Mouse (Mus musculus) olfactory bulb, adult 2 months (tissue): Measurements from ENCODE around the gene Cntnap2. TPM values are rescaled to one million over a fixed set of nuclear protein-coding genes. Genes with fewer than 3 reads are reported as not detected.

Source experiments
- H3K27ac ChIP-seq: fragments of 200-500 bp; 2 replicates; pipeline ENCODE4 v1.5.1; 2012; ENCODE audit warnings: low read depth, low read length; ENCODE audit not compliant: insufficient read depth
- H3K4me1 ChIP-seq: fragments of 200-500 bp; 2 replicates; pipeline ENCODE4 v1.6.1; 2012; ENCODE audit warnings: low read length; ENCODE audit not compliant: control insufficient read depth, insufficient read depth
- H3K4me3 ChIP-seq: fragments of 200-500 bp; 2 replicates; pipeline ENCODE4 v1.5.1; 2012; ENCODE audit warnings: mild to moderate bottlenecking, low read depth, low read length, moderate library complexity; ENCODE audit not compliant: insufficient read depth
- CTCF ChIP-seq: fragments of 200-500 bp; IDR thresholded peaks from 2 replicates; pipeline ENCODE4 v1.5.1; 2012; ENCODE audit warnings: low read depth, mild to moderate bottlenecking, low read length, moderate library complexity; ENCODE audit not compliant: insufficient read depth
- POLR2A ChIP-seq: fragments of 200-500 bp; IDR thresholded peaks from 2 replicates; pipeline ENCODE4 v1.6.1; 2012; ENCODE audit warnings: mild to moderate bottlenecking, low read depth, low read length, moderate library complexity; ENCODE audit not compliant: insufficient read depth
- WGBS: fragments of 180-500 bp; shearing (Covaris S2); methylation state at CpG from one replicate; pipeline ENCODE4 v1.1.7; 2018; 5-methylcytosine and 5-hydroxymethylcytosine counted together
- polyA plus RNA-seq: library from polyadenylated mRNA; stranded (reverse); fragments of >200 nt; gene quantifications from 2 replicates; pipeline ENCODE4 v1.2.4, GENCODE M21; 2012; ENCODE audit warnings: low replicate concordance; ENCODE audit not compliant: missing spikeins, insufficient read depth, insufficient read length

Gene Cntnap2
- polyA plus RNA-seq, 1 experiment: not detected

GRCm38 (mm10) chr6:46232889-46233288 lies 1173.7 kb downstream of the Cntnap2 start:
- Histone ChIP-seq H3K4me3 (no peak overlapping the region), H3K4me1 (no peaks in the 10 kb centered on the region), H3K27ac (no peak overlapping the region)
- TF ChIP-seq CTCF (no peak), POLR2A (no peak)
- 62% methylated on average over 1 of the region's 1 CpGs for WGBS

- Histone ChIP-seq H3K4me3 (no peak overlapping the region), H3K27ac (no peak overlapping the region), H3K4me1 (no peaks in the 10 kb centered on the region)
- TF ChIP-seq POLR2A (no peak), CTCF (no peak)
- WGBS: 73% methylated on average over 2 of the region's 2 CpGs
These were observed 1181.2 kb downstream of the Cntnap2 start for GRCm38 (mm10) chr6:46240349-46240748.

GRCm38 (mm10) chr6:46263171-46263570 lies 1204.0 kb downstream of the Cntnap2 start:
- 63% methylated on average over 1 of the region's 1 CpGs for WGBS
- H3K4me3 ChIP-seq: no peak overlapping the region
- H3K4me1 ChIP-seq: no peaks in the 10 kb centered on the region
- no peak overlapping the region for H3K27ac ChIP-seq
- TF ChIP-seq CTCF (no peak), POLR2A (no peak)

- no peak for TF ChIP-seq POLR2A
- no peak for TF ChIP-seq CTCF
- Histone ChIP-seq H3K4me1 (no peaks in the 10 kb centered on the region), H3K27ac (no peak overlapping the region), H3K4me3 (no peak overlapping the region)
- 87% methylated on average over 5 of the region's 5 CpGs for WGBS
These were observed 1287.8 kb downstream of the Cntnap2 start for GRCm38 (mm10) chr6:46346946-46347345.

GRCm38 (mm10) chr6:46361091-46361490 lies 1301.9 kb downstream of the Cntnap2 start:
- Histone ChIP-seq H3K4me1 (no peaks in the 10 kb centered on the region), H3K4me3 (no peak overlapping the region), H3K27ac (no peak overlapping the region)
- TF ChIP-seq CTCF (no peak), POLR2A (no peak)
- WGBS: 89% methylated on average over 2 of the region's 2 CpGs

- no peak overlapping the region for H3K27ac ChIP-seq
These were observed 1303.0 kb downstream of the Cntnap2 start for GRCm38 (mm10) chr6:46362156-46362555.

GRCm38 (mm10) chr6:46398725-46399589 lies 1339.8 kb downstream of the Cntnap2 start:
- WGBS: 77% methylated on average over 2 of the region's 2 CpGs
- H3K27ac ChIP-seq: no peak overlapping the region
- no peaks in the 10 kb centered on the region for H3K4me1 ChIP-seq
- TF ChIP-seq CTCF (no peak), POLR2A (no peak)
- no peak overlapping the region for H3K4me3 ChIP-seq

More at GRCm38 (mm10) chr6:46362156-46362555, 1303.0 kb downstream of the Cntnap2 start:
- WGBS: 93% methylated on average over 1 of the region's 1 CpGs
- TF ChIP-seq CTCF (no peak), POLR2A (no peak)
- no peak overlapping the region for H3K4me3 ChIP-seq
- H3K4me1 ChIP-seq: no peaks in the 10 kb centered on the region

GRCm38 (mm10) chr6:46414154-46414553 lies 1355.0 kb downstream of the Cntnap2 start:
- Histone ChIP-seq H3K4me3 (no peak overlapping the region), H3K27ac (no peak overlapping the region), H3K4me1 (no peaks in the 10 kb centered on the region)
- TF ChIP-seq POLR2A: no peak
- no peak for TF ChIP-seq CTCF

- WGBS: 94% methylated on average over 4 of the region's 4 CpGs
- no peak overlapping the region for H3K4me3 ChIP-seq
These were observed 1355.4 kb downstream of the Cntnap2 start for GRCm38 (mm10) chr6:46414562-46414961.

GRCm38 (mm10) chr6:46419827-46420226 lies 1360.7 kb downstream of the Cntnap2 start:
- Histone ChIP-seq H3K4me1 (no peaks in the 10 kb centered on the region), H3K4me3 (no peak overlapping the region), H3K27ac (no peak overlapping the region)
- TF ChIP-seq POLR2A (no peak), CTCF (no peak)

More at GRCm38 (mm10) chr6:46414562-46414961, 1355.4 kb downstream of the Cntnap2 start:
- Histone ChIP-seq H3K4me1 (no peaks in the 10 kb centered on the region), H3K27ac (no peak overlapping the region)
- TF ChIP-seq POLR2A (no peak), CTCF (no peak)
